Mouse (Mus musculus) megakaryocyte, embryonic 14.5 days (primary cell): ENCODE measurements around the gene Hmcn1. TPM values are rescaled to one million over a fixed set of nuclear protein-coding genes. Genes with fewer than 3 reads are reported as not detected.

Experiments used
- H3K27me3 ChIP-seq: replicated peaks from 2 replicates; pipeline ENCODE3; 2012; ENCODE audit warnings: inconsistent platforms
- H3K36me3 ChIP-seq: replicated peaks from 2 replicates; pipeline ENCODE3; 2012; ENCODE audit warnings: low read length, inconsistent platforms, mixed read lengths
- H3K4me1 ChIP-seq: 2 replicates; pipeline ENCODE4 v1.6.1; 2012; ENCODE audit warnings: inconsistent platforms
- H3K4me3 ChIP-seq: replicated peaks from 2 replicates; pipeline ENCODE3; 2012; ENCODE audit warnings: moderate library complexity, mild to moderate bottlenecking, inconsistent platforms
- H3K9me3 ChIP-seq: 2 replicates; pipeline ENCODE4 v1.6.1; 2012; ENCODE audit warnings: inconsistent platforms
- FLI1 ChIP-seq: IDR thresholded peaks from 2 replicates; pipeline ENCODE4 v1.6.1; 2012; ENCODE audit warnings: low read length, inconsistent platforms, mixed read lengths
- GATA1 ChIP-seq: IDR thresholded peaks from 3 replicates; pipeline ENCODE4 v1.6.1; 2012; ENCODE audit warnings: mixed read lengths, low read length, inconsistent platforms, borderline replicate concordance
- polyA plus RNA-seq: library from polyadenylated mRNA; stranded (reverse); fragments of >175 nt; gene quantifications from 2 replicates; pipeline ENCODE4 v1.2.3, GENCODE M21; 2012; ENCODE audit warnings: low replicate concordance; ENCODE audit not compliant: insufficient read depth

The Hmcn1 gene
- polyA plus RNA-seq, 1 experiment = not detected

DNA sequence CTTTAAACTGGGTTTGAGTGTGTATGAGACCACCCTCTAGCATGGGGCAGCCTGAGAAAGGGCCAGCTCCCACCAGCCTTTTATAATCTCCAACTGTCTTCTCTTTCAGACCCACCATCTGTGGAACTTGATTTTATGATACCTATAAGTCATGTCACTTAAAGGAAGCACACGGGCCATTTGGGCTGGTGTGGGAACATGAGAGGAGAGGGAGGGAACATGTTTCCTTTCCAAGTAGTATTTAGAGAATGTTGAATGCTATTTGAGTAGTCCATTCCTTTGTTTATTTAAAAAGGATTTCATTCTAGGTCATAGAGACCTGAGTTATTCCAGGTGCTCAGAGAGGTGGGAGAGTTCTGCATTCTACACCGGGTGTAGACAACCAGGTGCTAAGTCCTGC lies 1.4 kb upstream of the Hmcn1 start:
- TF ChIP-seq FLI1 = no peak
- no peak for TF ChIP-seq GATA1
- Histone ChIP-seq H3K4me1 (peaks cover 27% of the 10 kb centered on the region), H3K9me3 (peaks cover 5% of the 10 kb centered on the region; the same call in 1 of the 2 replicates), H3K27me3 (peaks cover 20% of the 10 kb centered on the region), H3K4me3 (no peak overlapping the region), H3K36me3 (no peaks in the 10 kb centered on the region)

GRCm38 (mm10) chr1:150992711-150993161 lies 499 bp downstream of the Hmcn1 start:
- peaks cover 20% of the 10 kb centered on the region for H3K27me3 ChIP-seq
- peak overlapping the region; percentile 90 for H3K4me3 ChIP-seq
- TF ChIP-seq FLI1 (no peak), GATA1 (no peak)
- peaks cover 5% of the 10 kb centered on the region; the same call in 1 of the 2 replicates for H3K9me3 ChIP-seq
- H3K4me1 ChIP-seq = peaks cover 27% of the 10 kb centered on the region
- no peaks in the 10 kb centered on the region for H3K36me3 ChIP-seq

DNA sequence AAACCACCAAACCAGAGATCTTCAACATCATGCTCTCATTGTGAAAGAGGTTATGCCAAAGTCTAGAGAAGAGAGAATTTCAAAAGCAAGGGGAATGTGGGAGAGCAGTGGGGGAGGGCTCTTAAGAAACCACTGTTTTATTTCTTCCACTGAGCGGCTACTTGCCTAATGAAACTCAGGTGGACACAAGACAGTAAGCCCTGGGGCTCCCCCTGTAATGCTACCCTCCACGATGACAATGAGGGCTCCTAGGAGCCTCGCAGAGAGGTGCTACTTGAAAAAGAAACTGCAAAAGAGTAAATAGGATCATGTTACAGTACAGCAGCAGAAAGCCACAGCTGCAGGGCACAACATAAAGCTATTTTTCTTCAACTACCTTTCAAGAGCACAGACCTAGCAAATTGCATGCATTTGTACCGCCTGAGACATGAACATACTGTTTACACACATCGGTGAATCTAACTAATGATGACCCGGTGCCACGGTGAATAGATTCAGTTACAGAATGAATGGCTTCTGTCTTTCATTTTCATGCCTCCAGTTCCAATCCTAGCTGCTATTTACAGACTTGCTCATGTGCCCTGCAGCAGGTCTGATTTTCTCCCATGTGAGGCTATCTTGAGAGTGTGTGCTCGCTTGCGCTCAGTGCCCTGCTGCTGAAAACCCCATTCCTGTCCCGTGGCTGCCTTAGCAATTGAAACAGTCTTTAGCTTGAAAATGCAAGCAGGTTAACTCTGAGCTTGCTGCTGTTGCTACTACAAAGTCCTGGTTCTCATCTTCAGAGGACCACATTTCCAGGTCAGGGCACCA lies 1.3 kb downstream of the Hmcn1 start:
- no peaks in the 10 kb centered on the region for H3K36me3 ChIP-seq
- peaks cover 5% of the 10 kb centered on the region; the same call in 1 of the 2 replicates for H3K9me3 ChIP-seq
- peaks cover 23% of the 10 kb centered on the region for H3K4me1 ChIP-seq
- peaks cover 20% of the 10 kb centered on the region for H3K27me3 ChIP-seq
- peak overlapping the region; percentile 86 for H3K4me3 ChIP-seq
- TF ChIP-seq FLI1 = no peak
- no peak for TF ChIP-seq GATA1

- no peaks in the 10 kb centered on the region for H3K9me3 ChIP-seq
- H3K27me3 ChIP-seq = no peaks in the 10 kb centered on the region
- TF ChIP-seq FLI1 = no peak
- no peak for TF ChIP-seq GATA1
- H3K4me1 ChIP-seq = no peaks in the 10 kb centered on the region
- no peak overlapping the region for H3K4me3 ChIP-seq
- no peaks in the 10 kb centered on the region for H3K36me3 ChIP-seq
These were observed 8.3 kb downstream of the Hmcn1 start for GRCm38 (mm10) chr1:150984888-150985287.

- TF ChIP-seq GATA1 = no peak
- no peak for TF ChIP-seq FLI1
- no peaks in the 10 kb centered on the region for H3K27me3 ChIP-seq
- H3K36me3 ChIP-seq = no peaks in the 10 kb centered on the region
These were observed 9.1 kb downstream of the Hmcn1 start for GRCm38 (mm10) chr1:150984092-150984503.

DNA sequence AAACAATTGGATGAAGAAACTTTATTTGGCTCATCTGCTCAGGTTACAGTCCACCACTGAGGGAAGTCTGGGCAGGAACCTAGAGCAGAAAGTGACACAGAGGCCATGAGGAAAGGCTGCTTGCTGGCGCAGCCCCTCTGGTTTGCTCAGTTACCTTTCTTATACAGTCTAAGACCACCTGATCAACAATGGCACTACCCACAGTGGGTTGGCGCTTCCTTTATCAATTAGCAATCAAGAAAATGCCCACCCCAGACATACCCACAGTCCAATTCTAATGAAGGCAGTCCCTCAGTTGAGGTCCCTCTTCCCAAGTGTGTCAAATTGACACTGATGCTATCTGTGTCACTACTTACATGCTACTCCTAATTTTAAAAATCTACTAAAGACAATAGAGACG lies 14.6 kb downstream of the Hmcn1 start:
- no peaks in the 10 kb centered on the region for H3K4me1 ChIP-seq
- H3K4me3 ChIP-seq = no peak overlapping the region
- no peaks in the 10 kb centered on the region for H3K27me3 ChIP-seq
- TF ChIP-seq GATA1 (no peak), FLI1 (no peak)
- H3K9me3 ChIP-seq = no peaks in the 10 kb centered on the region
- H3K36me3 ChIP-seq = no peaks in the 10 kb centered on the region

More at GRCm38 (mm10) chr1:150984092-150984503, 9.1 kb downstream of the Hmcn1 start:
- Histone ChIP-seq H3K4me1 (no peaks in the 10 kb centered on the region), H3K9me3 (no peaks in the 10 kb centered on the region), H3K4me3 (no peak overlapping the region)

GRCm38 (mm10) chr1:150976263-150976662 lies 17.0 kb downstream of the Hmcn1 start:
- Histone ChIP-seq H3K27me3 (no peaks in the 10 kb centered on the region), H3K4me3 (no peak overlapping the region), H3K4me1 (no peaks in the 10 kb centered on the region), H3K9me3 (no peaks in the 10 kb centered on the region), H3K36me3 (no peaks in the 10 kb centered on the region)
- TF ChIP-seq FLI1 = no peak
- TF ChIP-seq GATA1 = no peak

DNA sequence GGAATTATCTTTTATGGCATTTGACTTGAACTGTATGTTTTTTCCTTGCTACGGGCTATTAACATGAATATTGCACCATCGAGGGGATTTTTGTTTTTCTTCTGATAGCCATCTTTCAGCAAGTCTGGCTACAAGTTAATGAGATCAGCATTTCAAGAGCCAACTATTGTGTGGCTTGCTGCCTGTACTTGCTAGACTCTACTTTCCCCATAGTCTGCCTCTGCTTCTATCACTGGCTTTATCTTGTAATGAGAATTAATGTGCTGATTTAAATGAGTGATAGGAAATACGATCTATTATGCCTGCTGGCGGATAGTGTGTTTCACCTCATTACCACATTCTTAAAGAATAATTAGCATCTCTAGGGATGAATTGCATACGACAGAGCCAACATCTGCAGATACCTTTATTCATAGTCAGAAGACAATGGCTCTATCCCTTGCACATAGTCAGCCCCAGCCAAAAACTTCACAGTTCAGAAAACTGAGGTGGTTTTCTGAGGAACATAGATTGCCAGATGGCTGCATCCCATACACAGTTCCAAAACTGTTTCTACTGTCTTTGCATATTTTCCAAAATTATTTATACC lies 33.7 kb downstream of the Hmcn1 start:
- TF ChIP-seq FLI1 (no peak), GATA1 (no peak)
- Histone ChIP-seq H3K36me3 (no peaks in the 10 kb centered on the region), H3K4me1 (no peaks in the 10 kb centered on the region), H3K4me3 (no peak overlapping the region), H3K9me3 (no peaks in the 10 kb centered on the region), H3K27me3 (no peaks in the 10 kb centered on the region)

DNA sequence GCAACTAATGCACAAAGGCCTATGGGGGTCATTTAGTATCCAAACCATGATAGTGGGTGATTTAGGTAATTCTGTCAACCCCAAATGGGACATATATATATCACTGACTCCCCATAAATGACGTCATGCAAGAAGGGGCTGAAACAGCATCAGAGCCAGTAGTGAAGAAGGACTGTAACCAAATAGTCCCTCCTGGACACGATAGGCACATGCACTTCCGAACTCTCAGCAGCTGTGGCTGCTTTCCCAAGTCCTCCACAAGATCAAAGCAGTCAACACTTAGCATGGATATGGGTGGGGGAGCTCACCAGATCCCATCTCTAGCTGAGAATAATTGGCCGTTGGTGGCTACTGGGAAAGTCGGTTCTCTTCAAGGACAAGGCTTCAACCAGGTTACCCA lies 42.2 kb downstream of the Hmcn1 start:
- no peaks in the 10 kb centered on the region for H3K36me3 ChIP-seq
- H3K9me3 ChIP-seq = 0 out of 2 replicates have a peak, but pooled peaks cover 3% of the 10 kb centered on the region
- no peak overlapping the region for H3K4me3 ChIP-seq
- no peak for TF ChIP-seq GATA1
- no peak for TF ChIP-seq FLI1
- no peaks in the 10 kb centered on the region for H3K4me1 ChIP-seq
- H3K27me3 ChIP-seq = no peaks in the 10 kb centered on the region

DNA sequence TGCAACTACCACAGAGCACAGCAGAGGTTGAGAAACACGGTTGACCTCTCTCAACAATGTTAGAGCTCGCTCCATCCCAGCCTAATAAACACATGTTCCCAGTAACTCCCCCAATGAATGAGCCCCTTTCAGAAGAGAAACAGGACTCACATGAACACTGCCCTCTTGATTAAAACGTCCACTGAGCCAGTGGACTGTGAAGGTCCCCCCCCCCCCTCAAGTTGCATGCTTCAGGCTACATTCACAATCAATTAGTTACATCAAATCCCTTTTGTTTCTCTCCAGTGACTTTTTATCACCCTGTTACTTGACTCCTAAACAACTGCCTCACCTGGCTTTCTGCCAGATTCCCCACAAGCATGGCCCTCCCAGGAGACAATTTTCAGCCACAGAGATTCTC lies 43.2 kb downstream of the Hmcn1 start:
- Histone ChIP-seq H3K4me1 (no peaks in the 10 kb centered on the region), H3K9me3 (0 out of 2 replicates have a peak, but pooled peaks cover 3% of the 10 kb centered on the region), H3K36me3 (no peaks in the 10 kb centered on the region), H3K27me3 (no peaks in the 10 kb centered on the region), H3K4me3 (no peak overlapping the region)
- no peak for TF ChIP-seq FLI1
- TF ChIP-seq GATA1 = no peak
